Mouse (Mus musculus): ENCODE data around the gene Lhx3.

Lhx3 gene

GRCm38 (mm10) chr2:26156191-26156977, 51.7 kb downstream of the Lhx3 start:
- in situ Hi-C loops (cut with MboI; ENCODE audit: low pct_unique_long_range_greater_than_20kb in 1 of 2, low sequenced_read_pairs in 2 of 2, unreplicated experiment in 1 of 2), result loop anchor here (5.0 to 25.0 kb wide), 4 partner anchors 68 to 406 kb away; no protein-coding TSS in a partner anchor

- in situ Hi-C loops (cut with MboI; ENCODE audit: low pct_unique_long_range_greater_than_20kb in 1 of 2, low sequenced_read_pairs in 2 of 2, unreplicated experiment in 1 of 2), result loop anchor here (5.0 to 25.0 kb wide), 4 partner anchors 69 to 407 kb away; no protein-coding TSS in a partner anchor
Observed at GRCm38 (mm10) chr2:26155737-26156136, 52.4 kb downstream of the Lhx3 start.

- in situ Hi-C loops (cut with MboI; ENCODE audit: low pct_unique_long_range_greater_than_20kb in 1 of 2, low sequenced_read_pairs in 2 of 2, unreplicated experiment in 1 of 2), result loop anchor here (10.0 to 25.0 kb wide), 3 partner anchors 70 to 408 kb away; no protein-coding TSS in a partner anchor
Observed at GRCm38 (mm10) chr2:26154586-26154985, 53.5 kb downstream of the Lhx3 start.

GRCm38 (mm10) chr2:26153909-26154340, 54.2 kb downstream of the Lhx3 start:
- in situ Hi-C loops (cut with MboI; ENCODE audit: low pct_unique_long_range_greater_than_20kb in 1 of 2, low sequenced_read_pairs in 2 of 2, unreplicated experiment in 1 of 2), result loop anchor here (10.0 to 25.0 kb wide), 3 partner anchors 71 to 408 kb away; no protein-coding TSS in a partner anchor

GRCm38 (mm10) chr2:26153295-26153694, 54.8 kb downstream of the Lhx3 start:
- in situ Hi-C loops (cut with MboI; ENCODE audit: low pct_unique_long_range_greater_than_20kb in 1 of 2, low sequenced_read_pairs in 2 of 2, unreplicated experiment in 1 of 2), result loop anchor here (10.0 to 25.0 kb wide), 3 partner anchors 72 to 409 kb away; no protein-coding TSS in a partner anchor
